Mouse (Mus musculus): ENCODE measurements at regions not wholly inside any gene's neighbourhood (a gene's known extent, or its start where the extent isn't known, plus 50 kb on each side); places are given as distances from the start of the nearest gene placed in this dataset.

GRCm38 (mm10) chr9:23062656-23063444 is 160.0 kb upstream of the Bmper start:
- no peak for DNase-seq (ENCODE audit: low spot score)

- no peak for DNase-seq (ENCODE audit: low spot score)
These were observed 158.9 kb upstream of the Bmper start for GRCm38 (mm10) chr9:23064001-23064400.

GRCm38 (mm10) chr9:23064811-23065210 is 158.1 kb upstream of the Bmper start:
- no peak for DNase-seq (ENCODE audit: low spot score)

GRCm38 (mm10) chr9:23068101-23068791 is 154.6 kb upstream of the Bmper start:
- DNase-seq (ENCODE audit: low spot score) = no peak

- no peak for DNase-seq (ENCODE audit: low spot score)
These were observed 153.7 kb upstream of the Bmper start for GRCm38 (mm10) chr9:23069161-23069560.

GRCm38 (mm10) chr9:23071006-23071405 is 151.9 kb upstream of the Bmper start:
- no peak for DNase-seq (ENCODE audit: low spot score)

GRCm38 (mm10) chr9:23072741-23073140 is 150.1 kb upstream of the Bmper start:
- no peak for DNase-seq (ENCODE audit: low spot score)

- DNase-seq (ENCODE audit: low spot score) = no peak
These were observed 139.3 kb upstream of the Bmper start for GRCm38 (mm10) chr9:23083562-23083961.

GRCm38 (mm10) chr9:23089339-23089738 is 133.5 kb upstream of the Bmper start:
- DNase-seq (ENCODE audit: low spot score) = no peak

GRCm38 (mm10) chr9:23097134-23097789 is 125.6 kb upstream of the Bmper start:
- DNase-seq (ENCODE audit: low spot score) = no peak

- no peak for DNase-seq (ENCODE audit: low spot score)
These were observed 121.3 kb upstream of the Bmper start for GRCm38 (mm10) chr9:23101584-23101983.

GRCm38 (mm10) chr9:23101990-23102796 is 120.7 kb upstream of the Bmper start:
- no peak for DNase-seq (ENCODE audit: low spot score)

GRCm38 (mm10) chr9:23111500-23111899 is 111.4 kb upstream of the Bmper start:
- no peak for DNase-seq (ENCODE audit: low spot score)

GRCm38 (mm10) chr9:23115026-23115425 is 107.8 kb upstream of the Bmper start:
- DNase-seq (ENCODE audit: low spot score) = no peak

GRCm38 (mm10) chr9:23115540-23115939 is 107.3 kb upstream of the Bmper start:
- DNase-seq (ENCODE audit: low spot score) = peak; percentile 44

GRCm38 (mm10) chr9:23116311-23116710 is 106.6 kb upstream of the Bmper start:
- peak; percentile 7 for DNase-seq (ENCODE audit: low spot score)

- DNase-seq (ENCODE audit: low spot score) = no peak
These were observed 103.1 kb upstream of the Bmper start for GRCm38 (mm10) chr9:23119811-23120210.

GRCm38 (mm10) chr9:23120814-23121213 is 102.1 kb upstream of the Bmper start:
- DNase-seq (ENCODE audit: low spot score) = no peak

GRCm38 (mm10) chr9:23122524-23122923 is 100.4 kb upstream of the Bmper start:
- no peak for DNase-seq (ENCODE audit: low spot score)

GRCm38 (mm10) chr9:23123452-23123851 is 99.4 kb upstream of the Bmper start:
- no peak for DNase-seq (ENCODE audit: low spot score)

Measured in thymus, postnatal 0 days (tissue).